Mouse (Mus musculus): ENCODE data around the gene Chp2.

Gene Chp2

GRCm38 (mm10) chr7:122219315-122219801 is at the start of gene Chp2:
Gene Chp2, plus strand, starts transcription at chr7:122219496.
- DNase-seq (ENCODE audit: low spot score) = no peak

GRCm38 (mm10) chr7:122170705-122171104 is 48.6 kb upstream of the Chp2 start:
- no peak for DNase-seq (ENCODE audit: low spot score)

GRCm38 (mm10) chr7:122171613-122172012 is 47.7 kb upstream of the Chp2 start:
- no peak for DNase-seq (ENCODE audit: low spot score)

- DNase-seq (ENCODE audit: low spot score) = no peak
Observed at GRCm38 (mm10) chr7:122180720-122181119, 38.6 kb upstream of the Chp2 start.

GRCm38 (mm10) chr7:122184569-122184968 is 34.7 kb upstream of the Chp2 start:
- DNase-seq (ENCODE audit: low spot score) = no peak

GRCm38 (mm10) chr7:122186043-122186442 is 33.3 kb upstream of the Chp2 start, which contains the start of gene Ern2:
Gene Ern2, minus strand, starts transcription at chr7:122186207.
- DNase-seq (ENCODE audit: low spot score) = no peak

GRCm38 (mm10) chr7:122189484-122189883 is 29.8 kb upstream of the Chp2 start:
- no peak for DNase-seq (ENCODE audit: low spot score)

GRCm38 (mm10) chr7:122191097-122191496 is 28.2 kb upstream of the Chp2 start:
- no peak for DNase-seq (ENCODE audit: low spot score)

GRCm38 (mm10) chr7:122193919-122194318 is 25.4 kb upstream of the Chp2 start:
- DNase-seq (ENCODE audit: low spot score) = no peak

- no peak for DNase-seq (ENCODE audit: low spot score)
Observed at GRCm38 (mm10) chr7:122196771-122197170, 22.5 kb upstream of the Chp2 start.

- peak; percentile 49 for DNase-seq (ENCODE audit: low spot score)
Observed at GRCm38 (mm10) chr7:122197306-122197705, 22.0 kb upstream of the Chp2 start.

- peak; percentile 33 for DNase-seq (ENCODE audit: low spot score)
Observed at GRCm38 (mm10) chr7:122199296-122199695, 20.0 kb upstream of the Chp2 start.

GRCm38 (mm10) chr7:122203936-122204335 is 15.4 kb upstream of the Chp2 start:
- no peak for DNase-seq (ENCODE audit: low spot score)

GRCm38 (mm10) chr7:122206121-122206520 is 13.2 kb upstream of the Chp2 start:
- no peak for DNase-seq (ENCODE audit: low spot score)

- no peak for DNase-seq (ENCODE audit: low spot score)
Observed at GRCm38 (mm10) chr7:122208276-122209021, 10.8 kb upstream of the Chp2 start.

GRCm38 (mm10) chr7:122226020-122226742 is 6.9 kb downstream of the Chp2 start:
- no peak for DNase-seq (ENCODE audit: low spot score)

- DNase-seq (ENCODE audit: low spot score) = no peak
Observed at GRCm38 (mm10) chr7:122226744-122227143, 7.4 kb downstream of the Chp2 start.

- no peak for DNase-seq (ENCODE audit: low spot score)
Observed at GRCm38 (mm10) chr7:122229306-122229705, 10.0 kb downstream of the Chp2 start.

- DNase-seq (ENCODE audit: low spot score) = no peak
Observed at GRCm38 (mm10) chr7:122229916-122230315, 10.6 kb downstream of the Chp2 start.

- DNase-seq (ENCODE audit: low spot score) = no peak
Observed at GRCm38 (mm10) chr7:122230866-122231265, 11.6 kb downstream of the Chp2 start.

GRCm38 (mm10) chr7:122238939-122239338 is 19.6 kb downstream of the Chp2 start:
- DNase-seq (ENCODE audit: low spot score) = no peak

GRCm38 (mm10) chr7:122240413-122241119 is 21.3 kb downstream of the Chp2 start:
- DNase-seq (ENCODE audit: low spot score) = no peak

- DNase-seq (ENCODE audit: low spot score) = peak; percentile 37
Observed at GRCm38 (mm10) chr7:122242260-122242659, 23.0 kb downstream of the Chp2 start.

Measured in MN1 (cell line).